Mouse (Mus musculus) lung, postnatal 10 days (tissue): ENCODE data around the gene Trim59.

ENCODE experiments used
- DNase-seq: peaks from one replicate; pipeline ENCODE4 v3.0.0; 2021

The Trim59 gene

DNA sequence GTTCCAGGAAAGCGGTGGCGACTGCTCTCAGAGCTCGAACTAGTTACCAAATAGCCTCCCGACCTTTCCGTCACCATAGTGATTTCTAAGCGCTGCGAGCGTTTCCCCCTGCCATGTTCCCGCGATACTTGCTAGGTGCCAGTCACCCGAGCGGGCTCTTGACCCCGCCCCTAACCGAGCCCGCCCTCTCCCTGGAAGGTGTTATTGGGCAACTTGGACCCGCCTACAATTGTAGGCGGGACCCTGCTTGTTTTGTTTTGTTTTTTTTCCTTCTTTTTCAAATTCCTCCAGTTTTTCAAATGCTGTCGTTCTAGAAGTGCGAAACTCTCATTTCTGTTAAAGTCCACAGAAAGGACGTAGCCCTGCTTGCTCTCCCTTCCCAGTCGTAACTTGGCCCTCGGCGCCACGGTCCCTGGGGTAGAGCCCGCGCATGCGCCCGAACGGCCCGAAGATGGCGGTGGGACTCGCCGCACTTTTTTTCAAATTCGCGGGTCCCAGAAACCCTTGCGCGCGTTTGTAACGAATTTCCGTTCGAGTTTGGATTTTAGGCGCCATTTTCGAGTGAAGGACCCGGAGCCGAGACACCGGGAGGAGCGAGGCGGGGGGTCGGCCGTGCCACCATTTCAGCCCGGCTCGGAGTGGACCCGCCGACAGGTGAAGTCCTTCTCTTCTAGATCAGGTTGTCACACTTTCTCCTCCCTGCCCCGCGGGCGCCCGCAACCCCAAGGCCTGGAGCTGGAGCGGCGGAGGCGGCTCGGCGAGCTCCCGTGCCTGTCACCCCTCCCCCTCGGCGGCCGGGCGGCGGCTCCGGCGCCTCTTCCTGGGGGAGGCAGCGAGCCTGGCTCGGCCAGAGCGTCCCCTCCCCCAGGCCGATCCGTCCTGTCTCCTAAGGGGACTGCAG is 39.9 kb downstream of the Trim59 start, which contains the start of the genes Ift80 and Smc4:
Gene Ift80 (minus strand): TSS at position 134 of the 901 bp plus-strand sequence.
Gene Smc4 (plus strand): TSS at position 302 of the 901 bp plus-strand sequence.
- DNase-seq = peak; percentile 98

DNA sequence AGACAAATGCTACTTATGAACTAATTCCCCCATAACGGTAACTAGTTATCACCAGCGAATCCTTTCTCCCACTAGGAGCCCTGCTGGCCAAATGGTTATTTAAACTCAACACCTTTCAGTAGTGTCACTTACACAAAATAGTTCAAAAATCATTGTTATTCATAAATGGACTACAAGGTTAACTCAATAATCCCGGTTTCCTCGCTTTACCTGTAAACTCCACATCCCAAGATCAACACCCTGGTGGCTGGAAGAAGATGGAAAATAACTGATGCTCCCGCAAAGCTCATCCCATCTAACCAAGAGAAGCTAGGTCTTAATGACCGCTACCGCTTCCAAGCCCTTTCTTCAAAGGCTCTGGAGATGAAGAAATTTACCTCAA is 40.5 kb downstream of the Trim59 start:
- no peak for DNase-seq

DNA sequence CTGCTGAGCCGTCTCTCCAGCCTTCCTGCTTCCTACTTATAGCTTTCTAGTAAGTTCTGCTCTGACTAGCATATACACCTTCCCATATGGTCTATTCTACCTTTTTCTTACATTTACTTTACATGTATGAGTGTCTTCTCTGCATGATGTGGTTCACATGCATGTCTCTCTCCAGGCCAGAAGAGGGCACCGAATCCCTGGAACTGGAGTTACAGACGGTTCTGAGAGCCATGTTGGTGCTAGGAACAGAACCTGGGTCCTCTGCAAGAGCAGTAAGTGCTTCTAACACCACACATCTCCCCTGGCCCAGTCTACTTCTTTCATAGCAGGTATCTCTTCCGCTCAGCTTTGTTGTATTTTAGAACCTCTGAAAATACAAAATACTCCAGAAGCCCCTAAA is 41.8 kb downstream of the Trim59 start:
- no peak for DNase-seq

DNA sequence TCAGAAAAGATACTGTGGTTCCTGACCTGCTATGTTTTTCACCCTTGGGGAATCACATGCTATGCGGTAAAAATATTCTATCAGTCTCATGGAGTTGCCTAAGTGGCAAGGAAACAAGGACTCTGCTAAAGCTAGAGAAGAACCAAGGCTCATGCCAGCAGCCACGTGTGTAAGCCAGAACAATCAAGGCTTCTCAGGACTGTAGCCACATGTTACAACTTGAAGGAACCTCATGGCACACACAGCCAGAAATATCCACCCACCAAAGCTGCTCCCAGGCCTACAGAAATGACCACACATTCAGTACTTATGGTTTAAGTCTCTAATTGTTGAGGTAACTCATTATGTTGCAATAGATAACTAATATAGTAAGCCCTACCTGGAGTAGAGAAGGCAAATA is 58.0 kb downstream of the Trim59 start:
- DNase-seq = no peak
